Mouse (Mus musculus): ENCODE measurements at regions not wholly inside any gene's neighbourhood (a gene's known extent, or its start where the extent isn't known, plus 50 kb on each side); places are given as distances from the start of the nearest gene placed in this dataset.

GRCm38 (mm10) chr4:87455863-87456578 lies 225.7 kb upstream of the Slc24a2 start:
- Histone ChIP-seq H3K4me3 (ENCODE audit: insufficient read depth, low read length) (no peak overlapping the region), H3K27ac (ENCODE audit: insufficient read depth, low read length) (no peak overlapping the region), H3K4me1 (ENCODE audit: control insufficient read depth, insufficient read depth, low read length) (no peaks in the 10 kb centered on the region)
- TF ChIP-seq CTCF (IDR thresholded peaks at IDR 0.05; ENCODE audit: borderline replicate concordance, insufficient read depth, low read length) (no peak), POLR2A (IDR thresholded peaks at IDR 0.05; ENCODE audit: low read depth, low read length) (no peak)

GRCm38 (mm10) chr4:87452122-87452521 lies 221.8 kb upstream of the Slc24a2 start:
- TF ChIP-seq POLR2A (IDR thresholded peaks at IDR 0.05; ENCODE audit: low read depth, low read length) (no peak), CTCF (IDR thresholded peaks at IDR 0.05; ENCODE audit: borderline replicate concordance, insufficient read depth, low read length) (no peak)
- Histone ChIP-seq H3K4me3 (ENCODE audit: insufficient read depth, low read length) (no peak overlapping the region), H3K27ac (ENCODE audit: insufficient read depth, low read length) (no peak overlapping the region), H3K4me1 (ENCODE audit: control insufficient read depth, insufficient read depth, low read length) (no peaks in the 10 kb centered on the region)

GRCm38 (mm10) chr4:87451251-87451650 lies 221.0 kb upstream of the Slc24a2 start:
- Histone ChIP-seq H3K27ac (ENCODE audit: insufficient read depth, low read length) (no peak overlapping the region), H3K4me1 (ENCODE audit: control insufficient read depth, insufficient read depth, low read length) (no peaks in the 10 kb centered on the region), H3K4me3 (ENCODE audit: insufficient read depth, low read length) (no peak overlapping the region)
- TF ChIP-seq CTCF (IDR thresholded peaks at IDR 0.05; ENCODE audit: borderline replicate concordance, insufficient read depth, low read length) (no peak), POLR2A (IDR thresholded peaks at IDR 0.05; ENCODE audit: low read depth, low read length) (no peak)

- H3K4me3 ChIP-seq (ENCODE audit: insufficient read depth, low read length) = no peak overlapping the region
- H3K27ac ChIP-seq (ENCODE audit: insufficient read depth, low read length) = no peak overlapping the region
- H3K4me1 ChIP-seq (ENCODE audit: control insufficient read depth, insufficient read depth, low read length) = no peaks in the 10 kb centered on the region
- no peak for TF ChIP-seq POLR2A (IDR thresholded peaks at IDR 0.05; ENCODE audit: low read depth, low read length)
- TF ChIP-seq CTCF (IDR thresholded peaks at IDR 0.05; ENCODE audit: borderline replicate concordance, insufficient read depth, low read length) = no peak
Observed at GRCm38 (mm10) chr4:87448338-87448737, 218.1 kb upstream of the Slc24a2 start.

GRCm38 (mm10) chr4:87446856-87447255 lies 216.6 kb upstream of the Slc24a2 start:
- Histone ChIP-seq H3K4me3 (ENCODE audit: insufficient read depth, low read length) (no peak overlapping the region), H3K27ac (ENCODE audit: insufficient read depth, low read length) (no peak overlapping the region), H3K4me1 (ENCODE audit: control insufficient read depth, insufficient read depth, low read length) (no peaks in the 10 kb centered on the region)
- TF ChIP-seq CTCF (IDR thresholded peaks at IDR 0.05; ENCODE audit: borderline replicate concordance, insufficient read depth, low read length) (no peak), POLR2A (IDR thresholded peaks at IDR 0.05; ENCODE audit: low read depth, low read length) (no peak)

- Histone ChIP-seq H3K4me3 (ENCODE audit: insufficient read depth, low read length) (no peak overlapping the region), H3K27ac (ENCODE audit: insufficient read depth, low read length) (no peak overlapping the region), H3K4me1 (ENCODE audit: control insufficient read depth, insufficient read depth, low read length) (no peaks in the 10 kb centered on the region)
- no peak for TF ChIP-seq CTCF (IDR thresholded peaks at IDR 0.05; ENCODE audit: borderline replicate concordance, insufficient read depth, low read length)
- no peak for TF ChIP-seq POLR2A (IDR thresholded peaks at IDR 0.05; ENCODE audit: low read depth, low read length)
Observed at GRCm38 (mm10) chr4:87434136-87434535, 203.9 kb upstream of the Slc24a2 start.

- Histone ChIP-seq H3K4me1 (ENCODE audit: control insufficient read depth, insufficient read depth, low read length) (no peaks in the 10 kb centered on the region), H3K27ac (ENCODE audit: insufficient read depth, low read length) (no peak overlapping the region), H3K4me3 (ENCODE audit: insufficient read depth, low read length) (no peak overlapping the region)
- TF ChIP-seq CTCF (IDR thresholded peaks at IDR 0.05; ENCODE audit: borderline replicate concordance, insufficient read depth, low read length) = no peak
- TF ChIP-seq POLR2A (IDR thresholded peaks at IDR 0.05; ENCODE audit: low read depth, low read length) = no peak
Observed at GRCm38 (mm10) chr4:87428374-87428773, 198.1 kb upstream of the Slc24a2 start.

- Histone ChIP-seq H3K27ac (ENCODE audit: insufficient read depth, low read length) (no peak overlapping the region), H3K4me1 (ENCODE audit: control insufficient read depth, insufficient read depth, low read length) (no peaks in the 10 kb centered on the region), H3K4me3 (ENCODE audit: insufficient read depth, low read length) (no peak overlapping the region)
- no peak for TF ChIP-seq POLR2A (IDR thresholded peaks at IDR 0.05; ENCODE audit: low read depth, low read length)
- no peak for TF ChIP-seq CTCF (IDR thresholded peaks at IDR 0.05; ENCODE audit: borderline replicate concordance, insufficient read depth, low read length)
Observed at GRCm38 (mm10) chr4:87424066-87424465, 193.8 kb upstream of the Slc24a2 start.

- Histone ChIP-seq H3K4me3 (ENCODE audit: insufficient read depth, low read length) (no peak overlapping the region), H3K4me1 (ENCODE audit: control insufficient read depth, insufficient read depth, low read length) (no peaks in the 10 kb centered on the region), H3K27ac (ENCODE audit: insufficient read depth, low read length) (no peak overlapping the region)
- no peak for TF ChIP-seq CTCF (IDR thresholded peaks at IDR 0.05; ENCODE audit: borderline replicate concordance, insufficient read depth, low read length)
- no peak for TF ChIP-seq POLR2A (IDR thresholded peaks at IDR 0.05; ENCODE audit: low read depth, low read length)
Observed at GRCm38 (mm10) chr4:87422588-87422987, 192.3 kb upstream of the Slc24a2 start.

GRCm38 (mm10) chr4:87403354-87403753 lies 173.1 kb upstream of the Slc24a2 start:
- no peak for TF ChIP-seq POLR2A (IDR thresholded peaks at IDR 0.05; ENCODE audit: low read depth, low read length)
- TF ChIP-seq CTCF (IDR thresholded peaks at IDR 0.05; ENCODE audit: borderline replicate concordance, insufficient read depth, low read length) = no peak
- Histone ChIP-seq H3K27ac (ENCODE audit: insufficient read depth, low read length) (no peak overlapping the region), H3K4me3 (ENCODE audit: insufficient read depth, low read length) (no peak overlapping the region), H3K4me1 (ENCODE audit: control insufficient read depth, insufficient read depth, low read length) (0 out of 2 replicates have a peak, but pooled peaks cover 2% of the 10 kb centered on the region)

Measured in embryonic fibroblast, embryonic 13.5 days (primary cell).